Mouse (Mus musculus) forebrain, embryonic 16.5 days (tissue): ENCODE measurements at regions not wholly inside any gene's neighbourhood (a gene's known extent, or its start where the extent isn't known, plus 50 kb on each side); places are given as distances from the start of the nearest gene placed in this dataset.

Experiments used
- ATAC-seq: fragments of 200-750 bp; cut with Nextera tagmentation; 2 replicates; pipeline ENCODE4 v1.8.0; 2017; ENCODE audit warnings: mild to moderate bottlenecking, moderate library complexity
- H3K27ac ChIP-seq: fragments of 300-500 bp; sonication (generic); 2 replicates; pipeline ENCODE4 v1.5.1; 2014; ENCODE audit warnings: low read length, control low read depth
- H3K27me3 ChIP-seq: fragments of 300-500 bp; sonication (generic); replicated peaks from 2 replicates; pipeline ENCODE4 v1.6.1; 2014; ENCODE audit warnings: low read length; ENCODE audit not compliant: control insufficient read depth, insufficient read depth
- H3K36me3 ChIP-seq: fragments of 300-500 bp; sonication (generic); 2 replicates; pipeline ENCODE4 v1.6.1; 2014; ENCODE audit not compliant: control insufficient read depth, insufficient read depth
- H3K4me1 ChIP-seq: fragments of 300-500 bp; sonication (generic); replicated peaks from 2 replicates; pipeline ENCODE4 v1.6.1; 2014; ENCODE audit warnings: low read length; ENCODE audit not compliant: control insufficient read depth, insufficient read depth
- H3K4me2 ChIP-seq: fragments of 300-500 bp; sonication (generic); 2 replicates; pipeline ENCODE4 v1.6.1; 2014; ENCODE audit warnings: mild to moderate bottlenecking, low read length, control low read depth
- H3K4me3 ChIP-seq: fragments of 300-500 bp; sonication (generic); replicated peaks from 2 replicates; pipeline ENCODE4 v1.5.1; 2014; ENCODE audit warnings: mild to moderate bottlenecking, low read length, control low read depth
- H3K9ac ChIP-seq: fragments of 300-500 bp; sonication (generic); replicated peaks from 2 replicates; pipeline ENCODE4 v1.6.1; 2014; ENCODE audit warnings: low read depth, low read length, control low read depth
- H3K9me3 ChIP-seq: fragments of 300-500 bp; sonication (generic); 2 replicates; pipeline ENCODE4 v1.6.1; 2016; ENCODE audit warnings: low read length; ENCODE audit not compliant: control insufficient read depth
- WGBS: fragments of 180-500 bp; shearing (Covaris S2); extraction: QIAGEN DNeasy Blood & Tissue Kit; methylation state at CpG from one replicate; pipeline ENCODE4 v1.1.7; 2014; 5-methylcytosine and 5-hydroxymethylcytosine counted together

- Histone ChIP-seq H3K27me3 (no peaks in the 10 kb centered on the region), H3K4me3 (no peak overlapping the region), H3K9ac (no peak overlapping the region), H3K9me3 (no peaks in the 10 kb centered on the region), H3K36me3 (no peaks in the 10 kb centered on the region), H3K4me1 (no peaks in the 10 kb centered on the region), H3K4me2 (no peak overlapping the region), H3K27ac (no peak overlapping the region)
- WGBS: 48% methylated on average over 5 of the region's 5 CpGs
- peak; percentile 92 for ATAC-seq
Observed at GRCm38 (mm10) chrX:128585496-128586105, 849.2 kb upstream of the Cldn34c4 start.

- Histone ChIP-seq H3K27ac (no peak overlapping the region), H3K9me3 (no peaks in the 10 kb centered on the region), H3K27me3 (no peaks in the 10 kb centered on the region), H3K36me3 (no peaks in the 10 kb centered on the region), H3K4me2 (no peak overlapping the region), H3K4me1 (peaks cover 4% of the 10 kb centered on the region), H3K4me3 (no peak overlapping the region), H3K9ac (no peak overlapping the region)
- WGBS: 19% methylated on average over 3 of the region's 3 CpGs
- peak; percentile 70 for ATAC-seq
Observed at GRCm38 (mm10) chrX:128577402-128577801, 841.0 kb upstream of the Cldn34c4 start.

GRCm38 (mm10) chrX:128576269-128576871 is 840.0 kb upstream of the Cldn34c4 start:
- Histone ChIP-seq H3K9me3 (no peaks in the 10 kb centered on the region), H3K9ac (no peak overlapping the region), H3K36me3 (no peaks in the 10 kb centered on the region), H3K4me1 (peaks cover 4% of the 10 kb centered on the region), H3K27ac (no peak overlapping the region), H3K4me3 (no peak overlapping the region), H3K27me3 (no peaks in the 10 kb centered on the region), H3K4me2 (no peak overlapping the region)
- WGBS: 10% methylated on average over 5 of the region's 5 CpGs
- peak; percentile 94 for ATAC-seq
